Mouse (Mus musculus) layer of hippocampus, adult 9-10 months (tissue): ENCODE data around the gene Zfp106.

Source experiments
- DNase-seq: peaks from one replicate; pipeline ENCODE4 v3.0.0; 2022; ENCODE audit warnings: low spot score

Gene Zfp106

GRCm38 (mm10) chr2:120556868-120557267, 6.8 kb downstream of the Zfp106 start:
- DNase-seq = no peak

GRCm38 (mm10) chr2:120544732-120545131, 18.9 kb downstream of the Zfp106 start:
- DNase-seq = no peak

GRCm38 (mm10) chr2:120539778-120540208, 23.9 kb downstream of the Zfp106 start:
- DNase-seq = peak; percentile 92

GRCm38 (mm10) chr2:120539333-120539732, 24.3 kb downstream of the Zfp106 start:
- DNase-seq = no peak

- no peak for DNase-seq
Measured at GRCm38 (mm10) chr2:120531223-120531622, 32.4 kb downstream of the Zfp106 start.

GRCm38 (mm10) chr2:120529531-120529930, 34.1 kb downstream of the Zfp106 start:
- no peak for DNase-seq

- DNase-seq = no peak
Measured at GRCm38 (mm10) chr2:120526771-120527170, 36.9 kb downstream of the Zfp106 start.

GRCm38 (mm10) chr2:120518547-120519210, 45.0 kb downstream of the Zfp106 start:
- no peak for DNase-seq

GRCm38 (mm10) chr2:120514181-120514580, 49.5 kb downstream of the Zfp106 start:
- no peak for DNase-seq

GRCm38 (mm10) chr2:120503992-120504391, 59.7 kb downstream of the Zfp106 start:
- no peak for DNase-seq

GRCm38 (mm10) chr2:120503094-120503493, 60.5 kb downstream of the Zfp106 start:
- DNase-seq = no peak

- DNase-seq = no peak
Measured at GRCm38 (mm10) chr2:120502605-120502990, 61.0 kb downstream of the Zfp106 start.

- DNase-seq = no peak
Measured at GRCm38 (mm10) chr2:120501931-120502604, 61.6 kb downstream of the Zfp106 start.

- no peak for DNase-seq
Measured at GRCm38 (mm10) chr2:120501136-120501918, 62.3 kb downstream of the Zfp106 start.

- DNase-seq = no peak
Measured at GRCm38 (mm10) chr2:120499971-120500471, 63.6 kb downstream of the Zfp106 start.

GRCm38 (mm10) chr2:120496511-120496910, 67.1 kb downstream of the Zfp106 start:
- DNase-seq = peak; percentile 43

- DNase-seq = no peak
Measured at GRCm38 (mm10) chr2:120493254-120493653, 70.4 kb downstream of the Zfp106 start.

GRCm38 (mm10) chr2:120484241-120484640, 79.4 kb downstream of the Zfp106 start:
- no peak for DNase-seq

GRCm38 (mm10) chr2:120482506-120483389, 80.9 kb downstream of the Zfp106 start:
- no peak for DNase-seq

- DNase-seq = no peak
Measured at GRCm38 (mm10) chr2:120481921-120482320, 81.7 kb downstream of the Zfp106 start.

- peak; percentile 80 for DNase-seq
Measured at GRCm38 (mm10) chr2:120478600-120478999, 85.0 kb downstream of the Zfp106 start.
